In genomic region chr9:7661371-7661770, GRCm38 (mm10) we compare ENCODE assay signal across 40 mouse cellular contexts. TPM values are rescaled to one million over a fixed set of nuclear protein-coding genes. Genes with fewer than 3 reads are reported as not detected.
DNase-seq lines count a peak whose midpoint lies in the region; ATAC-seq and TF ChIP-seq lines count a peak whose summit lies in the region.
"Had no signal": no experiment of that assay in that cellular context is flagged by ENCODE, and none has a peak within 500 bp of the region (broad histone marks: within the 10 kb centered on the region; RNA-seq: fewer than 3 reads in every experiment).

No protein-coding gene starts in this region.

- no peak overlapping the region for H3K9ac ChIP-seq in liver, adult 2 months (ENCODE audit: low read depth, low read length)
- no peak overlapping the region for H3K9ac ChIP-seq in liver, embryonic 15.5 days
- H3K9ac ChIP-seq in midbrain, postnatal 0 days (replicated peaks; ENCODE audit: low read length, poor library complexity, severe bottlenecking): no peak overlapping the region
- H3K9ac ChIP-seq: forebrain, embryonic 13.5 days; heart, embryonic 15.5 days; intestine, embryonic 15.5 days; liver, embryonic 13.5 days; neural tube, embryonic 12.5 days had no signal

- TF ChIP-seq POLR2A in kidney, adult 2 months (IDR thresholded peaks at IDR 0.05; ENCODE audit: low read depth, low read length): no peak
- no peak for TF ChIP-seq POLR2A in liver, adult 2 months (IDR thresholded peaks at IDR 0.05; ENCODE audit: extremely low read depth, insufficient read depth, low read length)

- H3K27me3 ChIP-seq in kidney, adult 2 months (replicated peaks; ENCODE audit: control insufficient read depth, insufficient read depth, low read length): no peaks in the 10 kb centered on the region
- no peaks in the 10 kb centered on the region for H3K27me3 ChIP-seq in liver, adult 2 months (ENCODE audit: control insufficient read depth, insufficient read depth, low read length)
- H3K27me3 ChIP-seq in liver, embryonic 15.5 days: no peaks in the 10 kb centered on the region
- no peaks in the 10 kb centered on the region for H3K27me3 ChIP-seq in midbrain, postnatal 0 days (ENCODE audit: insufficient read depth, low read length)
- H3K27me3 ChIP-seq: forebrain, embryonic 13.5 days; heart, embryonic 15.5 days; intestine, embryonic 15.5 days; liver, embryonic 13.5 days; neural tube, embryonic 12.5 days; Patski had no signal

- WGBS in kidney, adult 2 months: 80% methylated on average over 1 of the region's 1 CpGs
- 12% methylated on average over 1 of the region's 1 CpGs for WGBS in liver, adult 2 months
- WGBS in liver, embryonic 15.5 days (ENCODE audit: insufficient replicate concordance): 80% methylated on average over 1 of the region's 1 CpGs
- WGBS in midbrain, postnatal 0 days: 93% methylated on average over 1 of the region's 1 CpGs

- no peaks in the 10 kb centered on the region for H3K9me3 ChIP-seq in liver, embryonic 15.5 days (replicated peaks)
- H3K9me3 ChIP-seq in midbrain, postnatal 0 days (ENCODE audit: low read length): no peaks in the 10 kb centered on the region
- H3K9me3 ChIP-seq: forebrain, embryonic 13.5 days; heart, embryonic 10.5 days; heart, embryonic 15.5 days; intestine, embryonic 15.5 days; liver, embryonic 13.5 days; neural tube, embryonic 12.5 days had no signal

- H3K27ac ChIP-seq in kidney, adult 2 months (ENCODE audit: insufficient read depth, low read depth, low read length): peak overlapping the region; percentile 75; the same call in 1 of the 2 replicates
- no peak overlapping the region for H3K27ac ChIP-seq in liver, adult 2 months (replicated peaks; ENCODE audit: insufficient read depth, low read depth, low read length)
- no peak overlapping the region for H3K27ac ChIP-seq in liver, embryonic 15.5 days (replicated peaks)
- no peak overlapping the region for H3K27ac ChIP-seq in midbrain, postnatal 0 days (ENCODE audit: low read depth, low read length)
- H3K27ac ChIP-seq: forebrain, embryonic 13.5 days; heart, embryonic 10.5 days; heart, embryonic 15.5 days; intestine, embryonic 15.5 days; liver, embryonic 13.5 days; neural tube, embryonic 12.5 days had no signal

- no peak for TF ChIP-seq CTCF in kidney, adult 2 months (conservative IDR thresholded peaks at IDR 0.05; ENCODE audit: insufficient read depth, insufficient read length, low read depth, low read length)
- TF ChIP-seq CTCF in liver, adult 2 months (IDR thresholded peaks at IDR 0.05; ENCODE audit: low read depth, low read length): no peak
- TF ChIP-seq CTCF in midbrain, postnatal 0 days (IDR thresholded peaks at IDR 0.05): no peak

- no peak overlapping the region for H3K4me3 ChIP-seq in kidney, adult 2 months (ENCODE audit: insufficient read depth, low read depth, low read length)
- H3K4me3 ChIP-seq in liver, adult 2 months (ENCODE audit: insufficient read depth, low read depth, low read length): no peak overlapping the region
- H3K4me3 ChIP-seq in liver, embryonic 15.5 days (replicated peaks): no peak overlapping the region
- no peak overlapping the region for H3K4me3 ChIP-seq in midbrain, postnatal 0 days (ENCODE audit: low read depth, low read length)
- H3K4me3 ChIP-seq: forebrain, embryonic 13.5 days; heart, embryonic 10.5 days; heart, embryonic 15.5 days; intestine, embryonic 15.5 days; liver, embryonic 13.5 days; myocyte; neural tube, embryonic 12.5 days had no signal

- DNase-seq in kidney, adult 2 months: peak; percentile 48
- no peak for DNase-seq in kidney, postnatal 4 days
- peak; percentile 21 for DNase-seq in liver, adult 2 months (ENCODE audit: extremely low read depth, low read depth, low spot score)
- DNase-seq in liver: no peak
- DNase-seq in layer of hippocampus, adult 8-10 months (ENCODE audit: low spot score in 2 of 2): no peak
- no peak for DNase-seq in midbrain, postnatal 0 days (ENCODE audit: low spot score)
- DNase-seq: adrenal gland, adult 8-10 months; cerebellum, adult 8-10 months; cerebellum, postnatal 36 days; gastrocnemius, postnatal 14 days; liver, embryonic 13.5 days; lung, postnatal 36 days; right cerebral cortex, adult 18-20 months; spleen, adult 18-20 months; thymus, postnatal 14 days had no signal

- ATAC-seq in liver, embryonic 15.5 days (ENCODE audit: insufficient read depth): 0 out of 2 replicates have a peak, but pooled peaks have one; percentile 25
- ATAC-seq in midbrain, postnatal 0 days (ENCODE audit: low FRiP score): no peak
- ATAC-seq: activated CD4-positive, CD25-positive, alpha-beta regulatory T cell, adult 4 months; forebrain, embryonic 13.5 days; hindbrain, embryonic 16.5 days; intestine, embryonic 15.5 days; midbrain, embryonic 16.5 days; Patski had no signal

- H3K36me3 ChIP-seq in kidney, adult 2 months (ENCODE audit: control insufficient read depth, insufficient read depth, low read length): no peaks in the 10 kb centered on the region
- H3K36me3 ChIP-seq in liver, adult 2 months (ENCODE audit: control insufficient read depth, insufficient read depth, low read length): no peaks in the 10 kb centered on the region
- H3K36me3 ChIP-seq in liver, embryonic 15.5 days (replicated peaks): no peaks in the 10 kb centered on the region
- no peaks in the 10 kb centered on the region for H3K36me3 ChIP-seq in midbrain, postnatal 0 days (ENCODE audit: insufficient read depth, low read length)
- H3K36me3 ChIP-seq: heart, embryonic 10.5 days; heart, embryonic 15.5 days; intestine, embryonic 15.5 days; liver, embryonic 13.5 days; neural tube, embryonic 12.5 days had no signal

- H3K4me1 ChIP-seq in kidney, adult 2 months (ENCODE audit: control insufficient read depth, insufficient read depth, low read length): peaks cover 7% of the 10 kb centered on the region; the same call in 1 of the 2 replicates
- no peaks in the 10 kb centered on the region for H3K4me1 ChIP-seq in liver, adult 2 months (ENCODE audit: control insufficient read depth, insufficient read depth, low read length)
- H3K4me1 ChIP-seq in liver, embryonic 15.5 days (replicated peaks): 0 out of 2 replicates have a peak, but pooled peaks cover 2% of the 10 kb centered on the region
- H3K4me1 ChIP-seq in midbrain, postnatal 0 days (ENCODE audit: insufficient read depth, low read length): no peaks in the 10 kb centered on the region
- H3K4me1 ChIP-seq: forebrain, embryonic 13.5 days; heart, embryonic 10.5 days; heart, embryonic 15.5 days; intestine, embryonic 15.5 days; liver, embryonic 13.5 days; neural tube, embryonic 12.5 days had no signal

- H3K4me2 ChIP-seq in liver, embryonic 15.5 days: no peak overlapping the region
- H3K4me2 ChIP-seq in midbrain, postnatal 0 days (ENCODE audit: low read depth, low read length, poor library complexity, severe bottlenecking): no peak overlapping the region
- H3K4me2 ChIP-seq: forebrain, embryonic 13.5 days; heart, embryonic 15.5 days; intestine, embryonic 15.5 days; liver, embryonic 13.5 days; midbrain, embryonic 11.5 days; neural tube, embryonic 12.5 days had no signal

- no peaks in the 10 kb centered on the region for H3K79me2 ChIP-seq in liver, adult 2 months (ENCODE audit: control insufficient read depth, insufficient read depth, low read length)

RNA-seq across cellular contexts. Expression of gene Mmp7, which starts 30.5 kb away (rescaled TPM):
- polyA plus RNA-seq in kidney, adult 2 months (2012; rRNA removed): not detected in 2 replicates
- total RNA-seq in liver, adult 2 months (2014; rRNA removed): 0.13 and 0.55 TPM in 2 replicates
- not detected in 2 replicates for polyA plus RNA-seq in liver, adult 2 months (2012; rRNA removed)
- polyA plus RNA-seq in liver, embryonic 15.5 days (2015; fragmentation: Nextera tagmentation; extraction: Ambion mirVana): not detected in 2 replicates
- not detected for total RNA-seq in layer of hippocampus, adult 8-10 months (2022)
- not detected in 2 replicates for total RNA-seq in midbrain, postnatal 0 days (2014; rRNA removed)
- polyA plus RNA-seq in midbrain, postnatal 0 days (2015; fragmentation: Nextera tagmentation; extraction: Ambion mirVana): not detected in 2 replicates
- total RNA-seq: adrenal gland, adult 8-10 months; gastrocnemius, postnatal 14 days; granulocyte monocyte progenitor cell, adult 5-6 weeks; heart, postnatal 25 days; layer of hippocampus, postnatal 10 days; left cerebral cortex, adult 18-20 months; left cerebral cortex, postnatal 14 days; megakaryocyte, adult 5-6 weeks; MEL had no signal
- polyA plus RNA-seq: activated CD4-positive, CD25-positive, alpha-beta regulatory T cell, adult 4 months; embryonic facial prominence, embryonic 11.5 days; forebrain, embryonic 13.5 days; heart, embryonic 10.5 days; heart, embryonic 15.5 days; hindbrain, embryonic 11.5 days; hindbrain, embryonic 16.5 days; limb, embryonic 11.5 days; liver, embryonic 13.5 days; lung, embryonic 16.5 days; midbrain, embryonic 11.5 days; midbrain, embryonic 16.5 days; myocyte; neural tube, embryonic 12.5 days; Patski; urinary bladder, adult 2 months had no signal

RNA-seq across cellular contexts. Expression of gene Mmp20, which starts 33.3 kb away (rescaled TPM):
- polyA plus RNA-seq in kidney, adult 2 months (2012; rRNA removed): not detected in 2 replicates
- under 0.01 TPM in 1 of 2 replicates, not detected in the other for total RNA-seq in liver, adult 2 months (2014; rRNA removed)
- polyA plus RNA-seq in liver, adult 2 months (2012; rRNA removed): not detected in 2 replicates
- not detected in 2 replicates for polyA plus RNA-seq in liver, embryonic 15.5 days (2015; fragmentation: Nextera tagmentation; extraction: Ambion mirVana)
- not detected for total RNA-seq in layer of hippocampus, adult 8-10 months (2022)
- total RNA-seq in midbrain, postnatal 0 days (2014; rRNA removed): not detected in 2 replicates
- polyA plus RNA-seq in midbrain, postnatal 0 days (2015; fragmentation: Nextera tagmentation; extraction: Ambion mirVana): not detected in 2 replicates
- total RNA-seq: adrenal gland, adult 8-10 months; gastrocnemius, postnatal 14 days; granulocyte monocyte progenitor cell, adult 5-6 weeks; heart, postnatal 25 days; layer of hippocampus, postnatal 10 days; left cerebral cortex, adult 18-20 months; left cerebral cortex, postnatal 14 days; megakaryocyte, adult 5-6 weeks; MEL had no signal
- polyA plus RNA-seq: activated CD4-positive, CD25-positive, alpha-beta regulatory T cell, adult 4 months; embryonic facial prominence, embryonic 11.5 days; forebrain, embryonic 13.5 days; heart, embryonic 10.5 days; heart, embryonic 15.5 days; hindbrain, embryonic 11.5 days; hindbrain, embryonic 16.5 days; limb, embryonic 11.5 days; liver, embryonic 13.5 days; lung, embryonic 16.5 days; midbrain, embryonic 11.5 days; midbrain, embryonic 16.5 days; myocyte; neural tube, embryonic 12.5 days; Patski; stomach, embryonic 16.5 days; urinary bladder, adult 2 months had no signal

Comparison
In these comparisons a context has a peak if more than half of its experiments do, and no peak if none do; other contexts are left out.
1. DNase-seq: peak in kidney, adult 2 months (single experiment) and liver, adult 2 months (single experiment); none in kidney, postnatal 4 days (0 of 2), liver (single experiment), layer of hippocampus, adult 8-10 months (0 of 2) and midbrain, postnatal 0 days (single experiment).